In genomic region chr10:84631182-84631581, GRCm38 (mm10) we compare ENCODE assay signal across 8 mouse cellular contexts. TPM values are rescaled to one million over a fixed set of nuclear protein-coding genes. Genes with fewer than 3 reads are reported as not detected.
DNase-seq lines count a peak whose midpoint lies in the region; TF ChIP-seq lines count a peak whose summit lies in the region.

No protein-coding gene starts in this region.

- intact Hi-C loops in gastrocnemius, adult 2 months (cut with DNase I), result no loop called here

- H3K4me3 ChIP-seq in gastrocnemius, adult 2 months, result no peak overlapping the region

- no peak overlapping the region for H3K27ac ChIP-seq in gastrocnemius, adult 2 months

- peak; percentile 34 for DNase-seq in gastrocnemius, adult 2 months
- no peak for DNase-seq in gastrocnemius, adult 18-20 months (ENCODE audit: low spot score)
- peak; percentile 47 for DNase-seq in retina, postnatal 1 day
- no peak for DNase-seq in retina, embryonic 14.5 days (ENCODE audit: low spot score)
- DNase-seq in embryo, embryonic 11 days, result peak; percentile 72
- peak; percentile 37 for DNase-seq in lung, postnatal 36 days
- no peak for DNase-seq in urinary bladder, postnatal 4 days (ENCODE audit: low spot score in 2 of 2)
- no peak for DNase-seq in adipocyte (ENCODE audit: low spot score)

- TF ChIP-seq CTCF in gastrocnemius, adult 2 months (IDR thresholded peaks at IDR 0.05), result peak; percentile 51

RNA-seq across cellular contexts. Expression of gene Polr3b, which starts 9.1 kb away (rescaled TPM):
- 10 to 100 TPM in 1 of 2 experiments, 1 to 10 TPM in 1; 9.3 to 13.3 TPM for total RNA-seq in gastrocnemius, adult 2 months (2021)
- 1 to 10 TPM; 8.8 to 10.0 TPM for total RNA-seq in gastrocnemius, adult 18-20 months (2021)

RNA-seq across cellular contexts. Expression of gene Tcp11l2, which starts 54.8 kb away (rescaled TPM):
- 10 to 100 TPM; 45.4 to 55.7 TPM for total RNA-seq in gastrocnemius, adult 2 months (2021)
- total RNA-seq in gastrocnemius, adult 18-20 months (2021), result 10 to 100 TPM; 35.9 to 52.2 TPM

Comparison
In these comparisons a context has a peak if more than half of its experiments do, and no peak if none do; other contexts are left out.
1. DNase-seq: peak in gastrocnemius, adult 2 months (single experiment), retina, postnatal 1 day (single experiment), embryo, embryonic 11 days (single experiment) and lung, postnatal 36 days (single experiment); none in gastrocnemius, adult 18-20 months (single experiment), retina, embryonic 14.5 days (single experiment), urinary bladder, postnatal 4 days (0 of 2) and adipocyte (single experiment).